Mouse (Mus musculus) heart, embryonic 10.5 days (tissue): ENCODE data around the gene Vmn1r113. TPM values are rescaled to one million over a fixed set of nuclear protein-coding genes. Genes with fewer than 3 reads are reported as not detected.
"Not testable (repeated sequence)": the region's sequence is repeated elsewhere in the genome, so short reads cannot be mapped to it uniquely, and the experiment has no call there.

ENCODE experiments used
- DNase-seq: peaks from one replicate; pipeline ENCODE4 v3.0.0-alpha.2; 2017; ENCODE audit warnings: low spot score
- H3K27ac ChIP-seq: fragments of 300-500 bp; sonication (generic); 2 replicates; pipeline ENCODE4 v1.5.1; 2016; ENCODE audit warnings: mild to moderate bottlenecking
- H3K27me3 ChIP-seq: fragments of 300-500 bp; sonication (generic); 2 replicates; pipeline ENCODE4 v1.6.1; 2016; ENCODE audit warnings: mild to moderate bottlenecking; ENCODE audit not compliant: poor library complexity, insufficient read depth, severe bottlenecking
- H3K36me3 ChIP-seq: fragments of 300-500 bp; sonication (generic); 2 replicates; pipeline ENCODE4 v1.6.1; 2016; ENCODE audit warnings: mild to moderate bottlenecking, moderate library complexity
- H3K4me1 ChIP-seq: fragments of 300-500 bp; sonication (generic); 2 replicates; pipeline ENCODE4 v1.6.1; 2016; ENCODE audit warnings: mild to moderate bottlenecking
- H3K4me3 ChIP-seq: fragments of 300-500 bp; sonication (generic); 2 replicates; pipeline ENCODE4 v1.5.1; 2016; ENCODE audit warnings: mild to moderate bottlenecking, moderate library complexity
- H3K9me3 ChIP-seq: fragments of 300-500 bp; sonication (generic); 2 replicates; pipeline ENCODE4 v1.6.1; 2016; ENCODE audit warnings: mild to moderate bottlenecking, moderate library complexity
- WGBS: fragments of 180-500 bp; shearing (Covaris S2); methylation state at CpG from one replicate; pipeline ENCODE4 v1.1.7; 2016; 5-methylcytosine and 5-hydroxymethylcytosine counted together
- polyA plus RNA-seq: library from polyadenylated mRNA; unstranded; fragments of >200 nt; fragmentation: Nextera tagmentation; extraction: Ambion mirVana; gene quantifications from 2 replicates; pipeline ENCODE4 v1.2.1, GENCODE M21; 2016

The Vmn1r113 gene
- polyA plus RNA-seq: not detected in 2 replicates

GRCm38 (mm10) chr7:20786985-20787384 is at the start of gene Vmn1r113:
TSS of gene Vmn1r113 (plus strand) at chr7:20787285.
- not testable (repeated sequence) for H3K9me3 ChIP-seq, H3K27me3 ChIP-seq, H3K4me3 ChIP-seq, H3K27ac ChIP-seq, DNase-seq, H3K4me1 ChIP-seq, H3K36me3 ChIP-seq
- WGBS: 63% methylated on average over 2 of the region's 2 CpGs

GRCm38 (mm10) chr7:20770885-20771284 is 16.2 kb upstream of the Vmn1r113 start, which contains the start of gene Vmn1r112:
TSS of gene Vmn1r112 (plus strand) at chr7:20771185.
- DNase-seq, H3K27me3 ChIP-seq, H3K27ac ChIP-seq, H3K9me3 ChIP-seq, H3K4me1 ChIP-seq, H3K36me3 ChIP-seq, H3K4me3 ChIP-seq: not testable (repeated sequence)
- no CpG with 5 or more reads among the region's 3 CpGs for WGBS

- H3K4me1 ChIP-seq, H3K27ac ChIP-seq, DNase-seq, H3K36me3 ChIP-seq, H3K9me3 ChIP-seq, H3K4me3 ChIP-seq, H3K27me3 ChIP-seq: not testable (repeated sequence)
- WGBS: no CpG with 5 or more reads among the region's 5 CpGs
Measured at GRCm38 (mm10) chr7:20812086-20812485, 25.0 kb downstream of the Vmn1r113 start, which contains the start of gene Vmn1r114. TSS of gene Vmn1r114 (minus strand) at chr7:20812186.

Other genes with a start within 250 kb of the Vmn1r113 start
- gene Gm5726, start 241.5 kb upstream of the Vmn1r113 start, polyA plus RNA-seq: not detected in 2 replicates
- gene Gm4141, start 211.0 kb upstream of the Vmn1r113 start, polyA plus RNA-seq: not detected in 2 replicates
- gene Gm4513, start 188.3 kb upstream of the Vmn1r113 start, polyA plus RNA-seq: not detected in 2 replicates
- not detected in 2 replicates for gene Vmn1r107, start 118.4 kb upstream of the Vmn1r113 start, polyA plus RNA-seq
- not detected in 2 replicates for gene Vmn1r111, start 84.1 kb upstream of the Vmn1r113 start, polyA plus RNA-seq
- not detected in 2 replicates for gene Gm10668, start 56.7 kb upstream of the Vmn1r113 start, polyA plus RNA-seq
- gene Vmn1r112, start 16.1 kb upstream of the Vmn1r113 start, polyA plus RNA-seq: not detected in 2 replicates
- gene Vmn1r114, start 24.9 kb downstream of the Vmn1r113 start, polyA plus RNA-seq: not detected in 2 replicates
- not detected in 2 replicates for gene Vmn1r115, start 57.7 kb downstream of the Vmn1r113 start, polyA plus RNA-seq
- not detected in 2 replicates for gene Vmn1r116, start 85.0 kb downstream of the Vmn1r113 start, polyA plus RNA-seq
- gene Vmn1r117, start 96.8 kb downstream of the Vmn1r113 start, polyA plus RNA-seq: not detected in 2 replicates
- not detected in 2 replicates for gene Vmn1r118, start 125.1 kb downstream of the Vmn1r113 start, polyA plus RNA-seq
- not detected in 2 replicates for gene Vmn1r119, start 225.2 kb downstream of the Vmn1r113 start, polyA plus RNA-seq